Mouse (Mus musculus) myocyte (in vitro differentiated cells): ENCODE measurements around the gene E2f6.

Experiments
- CEBPB ChIP-seq: IDR thresholded peaks from 2 replicates; pipeline ENCODE4 v1.6.1; 2011; ENCODE audit warnings: mild to moderate bottlenecking, moderate library complexity; ENCODE audit not compliant: poor library complexity, insufficient read depth, severe bottlenecking
- E2F4 ChIP-seq: IDR thresholded peaks from one replicate; pipeline ENCODE4 v1.6.1; 2011; ENCODE audit warnings: mild to moderate bottlenecking, control low read depth, moderate library complexity; ENCODE audit not compliant: insufficient read depth
- MAX ChIP-seq: IDR thresholded peaks from one replicate; pipeline ENCODE4 v1.6.1; 2011; ENCODE audit warnings: low read depth, mild to moderate bottlenecking, control low read depth
- MYOD1 ChIP-seq, 3 experiments: IDR thresholded peaks; one replicate each; pipeline ENCODE4 v1.6.1; 2011; ENCODE audit warnings: control low read depth in 2 of 3, low read depth in 2 of 3, mild to moderate bottlenecking in 2 of 3, moderate library complexity in 1 of 3; ENCODE audit not compliant: insufficient read length in 2 of 3, control insufficient read depth in 1 of 3
- MYOG ChIP-seq, 3 experiments: IDR thresholded peaks; one replicate each; pipeline ENCODE4 v1.6.1; 2011; ENCODE audit warnings: control low read depth in 2 of 3, low read depth in 2 of 3, mild to moderate bottlenecking in 2 of 3; ENCODE audit not compliant: insufficient read length in 2 of 3, control insufficient read depth in 1 of 3, insufficient read depth in 1 of 3
- POLR2A ChIP-seq: IDR thresholded peaks from one replicate; pipeline ENCODE4 v1.6.1; 2011; ENCODE audit warnings: low read depth, mild to moderate bottlenecking, control low read depth, moderate library complexity; ENCODE audit not compliant: insufficient read length
- POLR2AphosphoS2 ChIP-seq: IDR thresholded peaks from one replicate; pipeline ENCODE4 v1.6.1; 2011; ENCODE audit warnings: low read depth, control low read depth; ENCODE audit not compliant: insufficient read length
- REST ChIP-seq: IDR thresholded peaks from one replicate; pipeline ENCODE4 v1.6.1; 2011; ENCODE audit warnings: mild to moderate bottlenecking, control low read depth, moderate library complexity; ENCODE audit not compliant: insufficient read depth, insufficient read length
- SRF ChIP-seq: IDR thresholded peaks from one replicate; pipeline ENCODE4 v1.6.1; 2011; ENCODE audit warnings: low read depth; ENCODE audit not compliant: control insufficient read depth, insufficient read length
- TCF12 ChIP-seq: IDR thresholded peaks from one replicate; pipeline ENCODE4 v1.6.1; 2011; ENCODE audit warnings: mild to moderate bottlenecking, control low read depth; ENCODE audit not compliant: poor library complexity, insufficient read depth, severe bottlenecking
- TCF3 ChIP-seq: IDR thresholded peaks from one replicate; pipeline ENCODE4 v1.6.1; 2011; ENCODE audit warnings: low read depth, control low read depth; ENCODE audit not compliant: insufficient read length
- USF1 ChIP-seq: IDR thresholded peaks from one replicate; pipeline ENCODE4 v1.6.1; 2011; ENCODE audit warnings: low read depth, mild to moderate bottlenecking, control low read depth, moderate library complexity

DNA sequence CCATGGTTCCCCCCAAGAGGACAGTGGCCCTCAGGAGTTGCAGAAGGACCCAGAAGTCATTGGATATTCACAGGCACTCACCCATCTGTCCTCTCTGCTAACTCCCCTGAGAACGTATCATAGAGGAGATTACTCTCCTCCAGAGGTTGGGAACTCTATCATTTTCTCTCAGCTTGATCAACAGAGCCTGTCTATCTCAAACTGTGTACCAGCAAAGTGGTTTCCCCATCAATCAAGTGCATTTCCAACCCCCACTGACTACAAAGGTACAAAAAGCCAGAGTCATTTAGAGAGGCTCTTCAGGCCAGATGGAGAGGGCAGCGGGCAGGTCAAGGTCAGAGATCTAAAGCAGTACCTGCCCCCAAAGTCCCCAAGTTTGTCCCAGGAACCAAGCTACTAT lies 42.1 kb upstream of the E2f6 start:
- no peak for TF ChIP-seq POLR2A
- TF ChIP-seq CEBPB = no peak
- TF ChIP-seq E2F4 = no peak
- no peak for TF ChIP-seq POLR2AphosphoS2
- no peak for TF ChIP-seq MYOG (IDR thresholded peaks at IDR 0.05; ENCODE audit: control insufficient read depth in 1 of 3, insufficient read depth in 1 of 3, insufficient read length in 2 of 3, low read depth in 2 of 3)
- TF ChIP-seq MYOD1 (IDR thresholded peaks at IDR 0.05; ENCODE audit: control insufficient read depth in 1 of 3, insufficient read length in 2 of 3, low read depth in 2 of 3) = no peak
- TF ChIP-seq MAX = no peak
- TF ChIP-seq TCF3 = no peak
- no peak for TF ChIP-seq TCF12
- TF ChIP-seq USF1 = no peak
- no peak for TF ChIP-seq SRF
- TF ChIP-seq REST = no peak
